Mouse (Mus musculus): ENCODE measurements at regions not wholly inside any gene's neighbourhood (a gene's known extent, or its start where the extent isn't known, plus 50 kb on each side); places are given as distances from the start of the nearest gene placed in this dataset.

DNA sequence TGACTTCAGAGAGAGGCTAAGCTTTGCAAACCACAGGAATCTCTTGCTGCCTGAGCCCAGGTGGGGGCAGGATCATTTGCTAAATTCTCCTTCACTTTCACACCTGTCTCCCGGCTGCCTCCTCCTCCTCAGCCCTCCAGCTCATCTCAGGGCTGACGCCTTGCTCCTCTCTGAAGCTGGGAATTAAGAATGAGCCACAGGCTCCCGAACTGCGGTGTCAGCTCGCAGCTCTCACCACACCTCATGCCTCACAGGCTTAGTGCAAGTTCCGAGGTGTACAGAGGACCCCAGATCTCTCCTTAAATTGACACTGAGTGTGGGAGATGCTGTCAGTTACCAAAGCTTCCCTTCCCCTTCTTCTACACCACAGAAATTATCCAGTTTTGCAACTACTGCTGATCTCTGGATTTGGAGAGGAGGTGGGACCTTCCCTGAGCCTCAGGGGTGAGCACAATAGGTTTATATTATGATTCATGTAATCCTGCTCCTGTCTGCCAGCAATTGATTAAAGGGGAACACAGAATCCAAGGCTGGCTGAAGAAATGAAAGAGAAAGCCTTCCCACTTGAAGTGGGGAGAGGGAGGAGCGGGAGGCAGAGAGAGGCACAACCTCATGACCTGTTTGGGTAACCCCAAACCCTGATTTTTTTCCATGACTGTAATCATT lies 456.6 kb upstream of the Tbx3 start:
- TF ChIP-seq ZNF384 (IDR thresholded peaks at IDR 0.05; ENCODE audit: low read depth, low read length) (no peak), POLR2A (IDR thresholded peaks at IDR 0.05; ENCODE audit: control insufficient read depth in 1 of 2, insufficient read depth in 1 of 2, low read depth in 1 of 2, low read length in 2 of 2, poor library complexity in 1 of 2) (no peak), MYB (IDR thresholded peaks at IDR 0.05; ENCODE audit: low read depth, low read length) (no peak), ZC3H11A (IDR thresholded peaks at IDR 0.05; ENCODE audit: low read depth, low read length) (no peak), ZMIZ1 (IDR thresholded peaks at IDR 0.05; ENCODE audit: low read depth, low read length) (no peak), MYC (IDR thresholded peaks at IDR 0.05; ENCODE audit: low read depth, low read length) (no peak), ETS1 (IDR thresholded peaks at IDR 0.05; ENCODE audit: low read depth, low read length) (no peak), GATA1 (IDR thresholded peaks at IDR 0.05; ENCODE audit: low read depth, low read length) (no peak)
